Mouse (Mus musculus): ENCODE results near the gene Trim65. TPM values are rescaled to one million over a fixed set of nuclear protein-coding genes. Genes with fewer than 3 reads are reported as not detected.

Gene Trim65
- total RNA-seq, 1 experiment = 0.31 TPM

DNA sequence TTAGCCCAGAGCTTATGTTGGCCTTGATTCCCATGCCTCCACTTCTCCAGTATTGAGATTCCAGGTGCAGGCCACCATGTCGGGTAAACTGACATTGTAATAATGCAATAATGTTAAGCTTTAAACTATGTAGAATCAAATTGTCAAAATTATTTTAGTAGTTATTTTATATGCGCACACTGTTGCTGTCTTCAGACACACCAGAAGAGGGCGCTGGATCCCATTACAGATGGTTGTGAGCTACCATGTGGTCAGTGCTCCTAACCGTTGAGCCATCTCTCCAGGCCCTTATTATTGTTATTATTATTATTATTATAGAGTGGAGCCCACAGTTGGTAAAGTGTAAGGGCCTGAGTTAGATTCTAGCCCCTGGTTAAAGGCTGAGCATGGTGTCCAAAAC lies 19.9 kb downstream of the Trim65 start:
- no peak overlapping the region for H3K27ac ChIP-seq (ENCODE audit: insufficient read depth, low read depth, low read length, poor library complexity, severe bottlenecking)
- no peak overlapping the region for H3K4me3 ChIP-seq (ENCODE audit: insufficient read depth in 1 of 2, low read depth in 1 of 2, low read length in 2 of 2, poor library complexity in 1 of 2, severe bottlenecking in 1 of 2)
- peaks cover 4 to 26% of the 10 kb centered on the region in 2 experiments; a peak in 3 of 4 replicates for H3K4me1 ChIP-seq (ENCODE audit: control insufficient read depth in 2 of 2, insufficient read depth in 2 of 2, low read length in 2 of 2, poor library complexity in 1 of 2)
- H3K9me3 ChIP-seq (ENCODE audit: control insufficient read depth, insufficient read depth, low read depth, low read length) = no peaks in the 10 kb centered on the region
- H3K9ac ChIP-seq (ENCODE audit: insufficient read depth, low read depth, low read length, poor library complexity, severe bottlenecking) = no peak overlapping the region
- DNase-seq (ENCODE audit: low read depth, low spot score) = no peak
- TF ChIP-seq ZC3H11A (IDR thresholded peaks at IDR 0.05; ENCODE audit: borderline replicate concordance, low read depth, low read length) (no peak), MAFK (IDR thresholded peaks at IDR 0.05; ENCODE audit: insufficient read depth, low read depth, low read length) (no peak), CHD2 (IDR thresholded peaks at IDR 0.05; ENCODE audit: low read depth, low read length) (no peak), HCFC1 (IDR thresholded peaks at IDR 0.05; ENCODE audit: borderline replicate concordance, insufficient read depth, low read length) (no peak), ZNF384 (IDR thresholded peaks at IDR 0.05; ENCODE audit: low read depth, low read length) (no peak)
- in situ Hi-C loops (cut with MboI; ENCODE audit: low sequenced_read_pairs in 2 of 2, unreplicated experiment in 2 of 2) = no loop called here
- H3K36me3 ChIP-seq (ENCODE audit: control insufficient read depth, insufficient read depth, low read length, poor library complexity, severe bottlenecking) = no peaks in the 10 kb centered on the region

DNA sequence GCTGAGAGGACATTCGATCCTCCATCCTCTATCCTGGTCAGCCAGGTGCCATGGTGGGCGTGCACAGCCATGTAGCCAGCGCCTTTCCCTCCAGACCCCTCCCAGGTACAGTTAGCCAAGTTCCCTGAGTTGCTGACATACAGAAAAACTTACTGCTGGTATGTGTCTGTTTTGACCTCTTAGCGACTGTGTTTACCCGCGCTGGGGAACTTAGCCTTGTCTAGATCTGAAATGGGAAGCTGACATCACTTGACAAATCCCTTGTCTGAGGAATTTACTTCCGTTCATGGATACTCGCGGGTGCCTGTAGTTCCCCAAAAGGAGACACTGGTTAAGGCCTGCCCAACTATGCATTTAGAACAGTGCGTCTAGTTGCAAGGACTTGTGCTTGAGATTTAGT lies 20.4 kb downstream of the Trim65 start:
- TF ChIP-seq ZNF384 (IDR thresholded peaks at IDR 0.05; ENCODE audit: low read depth, low read length) = no peak
- no peak for TF ChIP-seq ZC3H11A (IDR thresholded peaks at IDR 0.05; ENCODE audit: borderline replicate concordance, low read depth, low read length)
- TF ChIP-seq CHD2 (IDR thresholded peaks at IDR 0.05; ENCODE audit: low read depth, low read length) = no peak
- no peak for TF ChIP-seq MAFK (IDR thresholded peaks at IDR 0.05; ENCODE audit: insufficient read depth, low read depth, low read length)
- TF ChIP-seq HCFC1 (IDR thresholded peaks at IDR 0.05; ENCODE audit: borderline replicate concordance, insufficient read depth, low read length) = no peak
- in situ Hi-C loops (cut with MboI; ENCODE audit: low sequenced_read_pairs in 2 of 2, unreplicated experiment in 2 of 2) = no loop called here
- no peak overlapping the region for H3K27ac ChIP-seq (ENCODE audit: insufficient read depth, low read depth, low read length, poor library complexity, severe bottlenecking)
- no peaks in the 10 kb centered on the region for H3K9me3 ChIP-seq (ENCODE audit: control insufficient read depth, insufficient read depth, low read depth, low read length)
- H3K4me3 ChIP-seq (ENCODE audit: insufficient read depth in 1 of 2, low read depth in 1 of 2, low read length in 2 of 2, poor library complexity in 1 of 2, severe bottlenecking in 1 of 2) = peak overlapping the region; percentile 45 to 46; a peak in 3 of 4 replicates
- no peak for DNase-seq (ENCODE audit: low read depth, low spot score)
- no peaks in the 10 kb centered on the region for H3K36me3 ChIP-seq (ENCODE audit: control insufficient read depth, insufficient read depth, low read length, poor library complexity, severe bottlenecking)
- peaks cover 4 to 29% of the 10 kb centered on the region in 2 experiments; a peak in 3 of 4 replicates for H3K4me1 ChIP-seq (ENCODE audit: control insufficient read depth in 2 of 2, insufficient read depth in 2 of 2, low read length in 2 of 2, poor library complexity in 1 of 2)
- no peak overlapping the region for H3K9ac ChIP-seq (ENCODE audit: insufficient read depth, low read depth, low read length, poor library complexity, severe bottlenecking)

DNA sequence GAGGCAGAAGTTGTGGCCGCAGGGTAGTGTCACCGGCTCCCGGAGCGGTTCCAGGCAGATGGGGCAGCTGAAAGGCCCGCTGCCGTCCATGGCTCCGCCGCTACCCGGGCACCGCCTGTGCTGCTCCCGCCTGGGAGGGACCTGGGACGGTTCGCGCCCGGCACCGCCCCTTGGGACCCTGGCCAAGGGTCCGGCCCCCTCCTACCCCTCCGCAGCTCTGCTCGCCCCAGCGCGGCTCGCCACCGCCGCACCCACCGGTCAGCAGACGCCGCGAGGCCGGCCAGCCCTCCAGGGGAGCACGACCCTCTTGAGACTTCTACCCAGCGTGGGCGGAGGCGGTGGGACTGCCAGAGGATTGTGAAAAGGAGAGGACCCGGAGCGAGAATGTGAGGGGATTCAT lies 20.8 kb downstream of the Trim65 start:
- in situ Hi-C loops (cut with MboI; ENCODE audit: low sequenced_read_pairs in 2 of 2, unreplicated experiment in 2 of 2) = no loop called here

DNA sequence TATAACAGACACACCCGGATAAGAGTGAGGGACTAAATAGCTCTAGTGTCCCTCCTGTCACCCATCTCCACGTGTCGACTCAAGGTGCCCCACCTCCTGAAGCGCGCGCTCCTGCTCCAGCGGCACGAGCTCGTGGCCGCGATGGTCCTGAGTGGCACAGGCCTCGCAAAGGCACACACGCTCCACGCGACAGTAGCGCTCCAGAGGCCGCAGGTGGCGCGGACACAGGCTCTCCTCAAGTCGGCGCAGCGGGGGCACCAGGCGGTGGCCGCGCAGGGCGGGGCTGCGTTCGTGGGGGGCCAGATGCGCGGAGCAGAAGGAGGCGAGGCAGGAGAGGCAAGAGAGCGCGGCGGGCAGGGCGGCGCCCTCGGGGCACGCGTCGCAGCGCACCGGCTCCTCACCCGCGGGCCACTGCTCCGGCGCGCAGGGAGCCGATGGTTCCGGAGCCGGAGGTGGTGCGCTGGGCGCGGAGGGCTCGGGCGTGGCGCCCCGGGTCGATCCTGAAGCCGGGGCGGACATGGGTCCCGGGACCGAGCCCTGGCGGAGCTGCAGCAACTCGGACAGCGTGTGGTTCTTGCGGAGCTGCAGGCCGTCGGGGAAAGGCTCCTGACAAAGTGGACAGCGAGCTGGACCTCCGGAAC lies 21.4 kb downstream of the Trim65 start:
- TF ChIP-seq CHD2 (IDR thresholded peaks at IDR 0.05; ENCODE audit: low read depth, low read length) = no peak
- no peak for TF ChIP-seq MAFK (IDR thresholded peaks at IDR 0.05; ENCODE audit: insufficient read depth, low read depth, low read length)
- TF ChIP-seq ZC3H11A (IDR thresholded peaks at IDR 0.05; ENCODE audit: borderline replicate concordance, low read depth, low read length) = no peak
- no peak for TF ChIP-seq ZNF384 (IDR thresholded peaks at IDR 0.05; ENCODE audit: low read depth, low read length)
- no peak for TF ChIP-seq HCFC1 (IDR thresholded peaks at IDR 0.05; ENCODE audit: borderline replicate concordance, insufficient read depth, low read length)
- H3K9ac ChIP-seq (ENCODE audit: insufficient read depth, low read depth, low read length, poor library complexity, severe bottlenecking) = peak overlapping the region; percentile 28
- peaks cover 7 to 30% of the 10 kb centered on the region in 2 experiments for H3K4me1 ChIP-seq (ENCODE audit: control insufficient read depth in 2 of 2, insufficient read depth in 2 of 2, low read length in 2 of 2, poor library complexity in 1 of 2)
- no peak for DNase-seq (ENCODE audit: low read depth, low spot score)
- no peaks in the 10 kb centered on the region for H3K9me3 ChIP-seq (ENCODE audit: control insufficient read depth, insufficient read depth, low read depth, low read length)
- in situ Hi-C loops (cut with MboI; ENCODE audit: low sequenced_read_pairs in 2 of 2, unreplicated experiment in 2 of 2) = no loop called here
- H3K4me3 ChIP-seq (ENCODE audit: insufficient read depth in 1 of 2, low read depth in 1 of 2, low read length in 2 of 2, poor library complexity in 1 of 2, severe bottlenecking in 1 of 2) = peak overlapping the region; percentile 45 to 46
- H3K36me3 ChIP-seq (ENCODE audit: control insufficient read depth, insufficient read depth, low read length, poor library complexity, severe bottlenecking) = no peaks in the 10 kb centered on the region
- no peak overlapping the region for H3K27ac ChIP-seq (ENCODE audit: insufficient read depth, low read depth, low read length, poor library complexity, severe bottlenecking)

More for the DNA sequence above, 20.8 kb downstream of the Trim65 start:
- H3K9ac ChIP-seq (ENCODE audit: insufficient read depth, low read depth, low read length, poor library complexity, severe bottlenecking) = peak overlapping the region; percentile 28; the same call in 1 of the 2 replicates
- no peak for DNase-seq (ENCODE audit: low read depth, low spot score)
- H3K4me1 ChIP-seq (ENCODE audit: control insufficient read depth in 2 of 2, insufficient read depth in 2 of 2, low read length in 2 of 2, poor library complexity in 1 of 2) = peaks cover 4 to 29% of the 10 kb centered on the region in 2 experiments; a peak in 3 of 4 replicates
- peak overlapping the region; percentile 45 to 46 for H3K4me3 ChIP-seq (ENCODE audit: insufficient read depth in 1 of 2, low read depth in 1 of 2, low read length in 2 of 2, poor library complexity in 1 of 2, severe bottlenecking in 1 of 2)
- H3K27ac ChIP-seq (ENCODE audit: insufficient read depth, low read depth, low read length, poor library complexity, severe bottlenecking) = no peak overlapping the region
- H3K9me3 ChIP-seq (ENCODE audit: control insufficient read depth, insufficient read depth, low read depth, low read length) = no peaks in the 10 kb centered on the region
- no peak for TF ChIP-seq HCFC1 (IDR thresholded peaks at IDR 0.05; ENCODE audit: borderline replicate concordance, insufficient read depth, low read length)
- TF ChIP-seq ZC3H11A (IDR thresholded peaks at IDR 0.05; ENCODE audit: borderline replicate concordance, low read depth, low read length) = no peak
- no peak for TF ChIP-seq ZNF384 (IDR thresholded peaks at IDR 0.05; ENCODE audit: low read depth, low read length)
- no peak for TF ChIP-seq CHD2 (IDR thresholded peaks at IDR 0.05; ENCODE audit: low read depth, low read length)
- TF ChIP-seq MAFK (IDR thresholded peaks at IDR 0.05; ENCODE audit: insufficient read depth, low read depth, low read length) = no peak
- no peaks in the 10 kb centered on the region for H3K36me3 ChIP-seq (ENCODE audit: control insufficient read depth, insufficient read depth, low read length, poor library complexity, severe bottlenecking)

Data from ES-E14 (cell line).